Mouse (Mus musculus): ENCODE data around the gene Phyh.
A peak's percentile ranks its signal among the peaks of the same experiment; 100 is the strongest.

Phyh gene

DNA sequence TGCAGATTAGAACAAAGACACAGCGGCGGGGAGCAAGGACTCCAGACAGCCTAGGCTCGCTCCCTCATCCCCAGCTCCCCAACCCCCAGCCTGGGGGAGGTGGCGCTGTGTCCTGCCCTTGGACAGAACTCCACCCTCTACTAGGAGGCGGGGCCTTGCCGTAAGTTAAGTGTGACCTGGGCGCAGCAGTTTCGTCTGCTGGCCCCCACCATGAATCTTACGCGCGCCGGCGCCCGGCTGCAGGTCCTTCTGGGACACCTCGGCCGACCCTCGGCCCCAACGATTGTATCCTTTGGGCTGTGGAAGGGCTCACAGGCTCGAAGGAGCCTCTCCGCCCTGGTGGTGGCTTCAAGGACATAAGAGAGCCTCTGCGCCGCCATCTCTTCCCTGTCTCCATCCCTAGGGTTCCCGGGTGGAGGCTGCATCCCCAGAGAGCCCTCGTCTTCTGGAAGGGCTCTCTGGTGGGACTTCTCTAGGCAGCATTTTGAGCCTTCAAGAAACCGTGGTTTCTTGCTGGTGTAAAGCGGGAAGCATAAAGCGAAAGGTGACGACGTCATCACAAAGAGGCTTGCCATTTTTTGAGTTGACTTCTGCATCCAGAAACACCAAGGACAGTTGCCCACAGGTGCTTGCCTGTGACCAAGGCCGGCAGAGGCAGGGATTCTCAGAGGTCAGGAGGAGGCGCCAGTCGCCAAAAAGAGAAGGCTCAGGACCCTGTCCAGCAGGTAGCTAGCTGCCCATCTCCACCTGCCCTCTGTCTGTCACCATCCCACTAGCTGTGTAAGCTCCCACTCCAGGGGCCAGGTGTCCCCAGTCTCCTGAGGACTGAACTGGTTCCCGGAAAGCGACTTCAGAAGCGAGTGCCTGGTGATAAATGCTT, at the start of gene Phyh:
Gene Phyh (plus strand): TSS at position 160 of the 880 bp plus-strand sequence.
- DNase-seq (ENCODE audit: low spot score in 2 of 2): peak; percentile 67 to 76

DNA sequence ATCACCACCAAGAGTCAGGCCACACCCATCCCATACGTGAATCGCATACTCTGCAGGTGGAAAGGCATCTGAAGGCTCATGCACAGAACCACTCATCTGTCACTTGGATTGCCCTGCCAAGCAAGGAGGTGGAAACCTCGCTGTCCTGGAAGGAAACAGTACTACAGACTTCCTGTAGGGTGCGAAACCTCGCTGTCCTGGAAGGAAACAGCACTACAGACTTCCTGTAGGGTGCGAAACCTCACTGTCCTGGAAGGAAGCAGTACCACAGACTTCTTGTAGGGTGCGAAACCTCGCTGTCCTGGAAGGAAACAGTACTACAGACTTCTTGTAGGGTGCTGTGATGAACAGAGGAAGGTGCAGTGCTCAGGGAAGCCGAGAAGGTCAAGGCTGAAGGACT, 46.1 kb upstream of the Phyh start:
- no peak for DNase-seq (ENCODE audit: low spot score in 2 of 2)

DNA sequence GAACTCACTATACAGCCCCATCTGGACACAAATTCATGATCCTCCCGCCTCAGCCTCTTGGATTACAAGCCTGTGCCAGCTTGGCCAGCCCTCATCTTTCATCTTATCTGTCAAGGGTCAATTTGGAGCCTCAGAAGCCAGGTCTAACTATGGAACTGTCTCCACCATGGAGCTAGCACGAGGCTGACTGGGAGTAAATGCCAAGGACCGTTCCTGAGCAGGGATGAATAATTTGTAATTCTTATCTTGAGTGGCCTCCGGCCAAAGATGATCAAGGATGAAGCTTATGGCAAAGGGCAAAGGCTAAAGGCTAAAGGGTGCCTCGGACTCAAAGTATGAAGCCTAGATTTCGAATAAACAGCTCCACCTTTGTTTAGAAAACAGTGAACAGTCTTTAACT, 45.5 kb upstream of the Phyh start:
- no peak for DNase-seq (ENCODE audit: low spot score in 2 of 2)

- DNase-seq (ENCODE audit: low spot score in 2 of 2): no peak
These were observed 43.7 kb upstream of the Phyh start for GRCm38 (mm10) chr2:4875090-4875489.

GRCm38 (mm10) chr2:4876131-4876530, 42.7 kb upstream of the Phyh start:
- DNase-seq (ENCODE audit: low spot score in 2 of 2): no peak

DNA sequence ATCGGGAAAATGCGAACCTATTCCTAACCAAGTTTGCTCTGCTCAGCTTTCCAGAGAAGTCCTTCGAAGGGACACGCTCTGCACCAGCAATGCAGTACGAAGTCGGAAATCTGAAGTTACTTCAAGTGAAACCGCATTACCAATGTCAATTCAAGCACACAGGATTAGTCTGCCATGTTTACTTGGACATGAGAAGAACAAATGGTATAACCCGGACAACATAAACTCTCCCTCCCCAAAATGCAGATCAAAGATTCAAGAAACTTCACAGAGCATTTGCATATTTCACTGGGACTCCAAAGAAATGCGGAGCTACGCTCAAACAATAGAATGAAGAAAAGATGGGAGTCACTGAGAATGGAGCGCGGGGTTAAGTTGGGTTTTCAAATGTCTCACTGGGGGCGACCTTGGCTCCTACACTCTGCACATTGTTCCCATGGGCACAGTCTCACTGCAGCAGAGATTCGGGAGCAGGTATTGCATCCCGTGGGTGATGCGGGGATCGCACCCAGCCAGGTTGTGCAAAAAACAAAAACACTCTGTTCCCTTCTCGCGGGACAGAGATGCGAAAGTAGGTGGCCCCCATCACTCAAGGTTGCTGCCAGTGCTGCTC, 38.0 kb upstream of the Phyh start:
- DNase-seq (ENCODE audit: low spot score in 2 of 2): peak; percentile 31 to 38

DNA sequence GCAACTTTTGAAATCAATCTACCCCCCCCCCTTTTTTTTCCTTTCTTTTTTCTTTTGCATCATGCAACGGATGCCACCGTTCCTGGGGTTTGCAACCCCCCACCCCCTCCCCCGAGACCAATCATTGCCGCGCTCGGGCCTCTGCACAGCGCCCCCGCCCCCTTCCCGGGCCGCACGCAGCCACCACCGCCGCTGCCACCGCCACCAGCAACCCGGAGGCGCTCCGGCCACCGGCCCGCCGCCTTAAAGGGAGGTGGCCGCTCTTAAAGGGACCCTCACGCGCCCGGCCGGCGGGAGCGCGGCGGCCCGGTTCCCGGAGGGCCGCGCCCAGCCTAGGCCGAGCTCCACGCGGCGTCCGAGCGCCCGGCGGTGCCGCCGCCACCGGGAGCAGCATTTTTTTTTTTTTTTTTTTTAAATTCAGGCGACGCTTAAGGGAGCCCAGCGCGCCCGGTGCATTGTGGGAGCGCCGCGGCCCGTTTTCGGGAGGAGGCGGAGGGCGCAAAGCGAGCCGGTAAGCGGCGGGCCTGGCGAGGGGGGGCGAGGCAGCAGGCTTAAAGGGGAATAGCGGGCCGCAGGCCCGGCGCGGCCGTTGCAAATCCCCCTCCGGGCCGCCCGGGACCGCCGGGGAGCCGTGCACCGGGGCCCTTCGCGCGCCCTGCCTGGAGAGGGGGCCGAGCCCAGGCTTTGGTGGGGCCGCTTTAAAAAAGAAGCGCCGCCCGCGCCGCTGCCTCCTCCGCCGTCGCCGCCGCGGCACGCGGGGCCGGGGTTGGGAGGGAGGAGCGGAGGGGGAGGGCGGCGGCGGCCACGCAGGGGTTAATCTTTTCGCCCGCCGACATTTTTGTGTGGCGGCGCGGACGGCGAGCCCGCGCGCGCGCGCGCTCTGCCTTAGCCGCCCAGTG, 37.2 kb upstream of the Phyh start, which contains the start of gene Sephs1:
Gene Sephs1 (plus strand): TSS at position 215 of the 899 bp plus-strand sequence.
- peak; percentile 70 to 82 for DNase-seq (ENCODE audit: low spot score in 2 of 2)

DNA sequence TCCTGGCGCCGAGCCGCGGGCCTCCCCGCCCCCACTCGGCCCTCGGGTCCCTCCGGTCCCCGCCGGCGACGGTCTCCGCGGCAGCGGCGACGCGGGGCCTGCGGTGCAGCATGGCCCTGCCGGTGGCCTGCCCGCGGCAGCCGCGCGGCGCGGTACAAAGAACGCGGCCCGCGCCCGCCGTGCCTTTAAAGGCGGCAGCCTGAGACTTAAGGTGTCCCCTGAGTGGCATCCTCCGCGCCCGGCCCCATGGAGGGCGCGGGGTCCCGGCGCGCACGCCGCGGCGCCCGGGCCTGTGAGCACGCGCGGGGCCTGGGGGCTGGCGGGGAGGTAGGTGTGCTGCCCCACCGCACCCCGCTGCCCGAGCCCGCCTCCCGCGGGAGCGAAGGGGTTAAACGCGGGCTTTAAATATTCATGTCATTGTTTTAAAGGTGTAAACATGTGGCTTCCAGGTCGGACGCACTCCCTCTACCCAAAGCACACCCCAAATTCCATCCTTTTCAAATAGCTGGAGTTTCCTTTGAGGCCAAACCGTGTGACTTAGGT, 36.5 kb upstream of the Phyh start:
- peak; percentile 50 to 68 for DNase-seq (ENCODE audit: low spot score in 2 of 2)

GRCm38 (mm10) chr2:4883009-4883704, 35.7 kb upstream of the Phyh start:
- no peak for DNase-seq (ENCODE audit: low spot score in 2 of 2)

DNA sequence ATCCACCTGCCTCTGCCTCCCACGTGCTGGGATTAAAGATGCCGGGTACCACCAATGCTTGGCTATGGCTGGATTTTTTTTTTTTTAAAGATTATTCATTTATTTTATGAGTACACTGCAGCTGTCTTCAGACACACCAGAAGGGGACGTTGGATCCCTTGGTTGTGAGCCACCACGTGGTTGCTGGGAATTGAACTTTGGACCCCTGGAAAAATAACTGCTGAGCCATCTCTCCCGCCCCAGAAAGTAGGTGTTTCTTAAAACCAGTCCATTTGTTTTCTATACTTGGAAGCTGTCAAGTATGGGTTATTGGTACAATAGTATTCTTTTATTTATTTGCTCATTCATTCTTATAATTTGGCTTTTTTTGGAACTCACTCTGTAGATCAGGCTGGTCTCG, 31.9 kb upstream of the Phyh start:
- DNase-seq (ENCODE audit: low spot score in 2 of 2): no peak

DNA sequence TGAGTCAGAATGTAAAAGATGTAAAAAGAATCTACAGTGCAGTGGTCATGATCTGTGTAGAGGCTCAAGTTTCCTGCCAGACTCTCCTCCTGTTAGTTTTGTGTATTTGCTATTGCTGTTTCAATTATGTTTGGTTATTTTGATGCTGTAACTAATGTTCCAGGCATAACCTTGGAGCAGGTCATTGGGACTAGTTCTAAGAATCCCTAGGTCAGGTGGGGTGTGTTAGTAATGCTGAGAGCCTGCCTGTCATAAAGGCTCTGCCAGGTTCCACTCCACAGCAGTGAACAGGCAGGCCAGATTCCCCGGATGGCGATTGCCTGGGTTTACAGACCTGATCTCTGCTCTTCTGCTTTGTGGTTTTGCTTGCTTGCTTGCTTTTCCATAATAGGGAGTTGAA, 23.2 kb upstream of the Phyh start:
- DNase-seq (ENCODE audit: low spot score in 2 of 2): no peak

- DNase-seq (ENCODE audit: low spot score in 2 of 2): no peak
These were observed 21.8 kb upstream of the Phyh start for GRCm38 (mm10) chr2:4896970-4897369.

DNA sequence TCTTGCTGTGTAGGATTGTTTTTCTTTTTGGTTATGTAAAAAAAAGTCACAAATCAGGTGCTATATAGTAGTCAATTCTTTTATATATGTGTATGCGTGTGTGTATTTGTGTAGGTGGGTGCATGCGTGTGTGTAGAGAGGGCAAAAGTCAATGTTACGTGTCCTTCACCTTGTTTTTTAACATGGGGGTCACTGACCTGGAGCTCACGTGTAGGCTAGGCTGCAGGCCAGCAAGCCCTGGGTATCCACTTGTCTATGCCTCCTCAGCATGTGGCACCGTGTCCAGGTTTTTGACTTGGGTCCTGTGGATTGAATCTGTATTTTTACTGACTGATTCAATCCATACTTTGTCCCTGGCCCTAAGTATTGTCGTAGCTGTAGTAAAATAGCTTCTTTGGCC, 18.2 kb upstream of the Phyh start:
- DNase-seq (ENCODE audit: low spot score in 2 of 2): no peak

GRCm38 (mm10) chr2:4902346-4902745, 16.5 kb upstream of the Phyh start:
- no peak for DNase-seq (ENCODE audit: low spot score in 2 of 2)

- DNase-seq (ENCODE audit: low spot score in 2 of 2): no peak
These were observed 11.7 kb upstream of the Phyh start for GRCm38 (mm10) chr2:4907120-4907519.

DNA sequence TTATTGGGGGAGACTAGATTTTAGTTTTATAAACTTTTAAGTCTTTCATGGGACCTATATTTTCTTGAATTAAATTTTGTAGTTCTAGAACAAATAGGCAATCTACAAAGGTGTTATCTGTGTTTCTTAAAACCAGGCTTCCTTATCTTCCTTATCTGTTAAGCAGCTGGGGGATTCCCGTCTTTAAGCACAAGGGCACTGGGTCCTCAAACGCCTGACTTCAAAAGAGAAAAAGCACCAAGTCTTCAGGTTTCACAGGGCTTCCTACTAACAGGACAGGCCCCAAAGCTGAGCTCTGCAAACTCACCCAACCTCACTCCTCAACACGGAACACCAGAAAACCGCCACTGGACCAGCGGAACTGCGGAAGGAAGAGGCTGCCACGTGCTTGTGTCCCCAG, 10.9 kb upstream of the Phyh start:
- no peak for DNase-seq (ENCODE audit: low spot score in 2 of 2)

- DNase-seq (ENCODE audit: low spot score in 2 of 2): no peak
These were observed 10.0 kb upstream of the Phyh start for GRCm38 (mm10) chr2:4908771-4909315.

DNA sequence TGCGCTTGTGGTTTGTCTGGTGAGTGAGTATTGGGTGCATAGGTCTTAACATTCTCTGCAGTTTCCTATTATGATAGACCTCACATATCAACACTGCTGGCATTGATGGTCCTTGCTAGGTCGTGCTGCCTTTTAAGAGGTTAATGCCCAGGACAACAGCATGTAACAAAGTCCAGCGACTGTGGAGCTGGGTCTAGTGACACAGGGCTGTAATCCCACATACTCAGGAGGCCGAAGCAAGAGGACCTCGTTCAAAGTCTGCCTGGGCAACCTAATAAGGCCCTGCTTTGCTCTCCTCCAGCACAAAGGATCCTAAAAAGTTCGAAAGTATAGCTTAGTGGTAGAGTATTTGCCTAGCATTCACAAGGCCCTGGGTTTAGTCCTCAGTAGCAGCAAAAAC, 8.9 kb upstream of the Phyh start:
- no peak for DNase-seq (ENCODE audit: low spot score in 2 of 2)

DNA sequence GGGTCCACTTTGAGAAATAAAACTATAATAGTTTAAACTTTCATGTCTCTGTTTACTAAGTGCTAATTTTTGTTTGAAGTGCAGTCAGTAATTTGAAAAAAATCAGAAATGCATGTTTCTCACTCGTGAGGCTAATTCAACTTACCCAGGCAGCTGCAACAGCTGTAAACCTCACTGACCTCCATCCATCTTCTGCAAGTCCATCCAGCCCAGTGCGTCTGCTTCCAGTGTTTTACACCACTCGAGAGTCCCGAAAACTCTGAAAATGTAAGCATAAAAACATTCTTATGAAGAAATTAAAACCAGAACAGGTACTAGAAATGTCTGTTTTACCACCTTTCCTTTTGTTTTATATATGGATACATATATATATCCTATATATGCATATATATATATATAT, 8.3 kb upstream of the Phyh start:
- DNase-seq (ENCODE audit: low spot score in 2 of 2): no peak

DNA sequence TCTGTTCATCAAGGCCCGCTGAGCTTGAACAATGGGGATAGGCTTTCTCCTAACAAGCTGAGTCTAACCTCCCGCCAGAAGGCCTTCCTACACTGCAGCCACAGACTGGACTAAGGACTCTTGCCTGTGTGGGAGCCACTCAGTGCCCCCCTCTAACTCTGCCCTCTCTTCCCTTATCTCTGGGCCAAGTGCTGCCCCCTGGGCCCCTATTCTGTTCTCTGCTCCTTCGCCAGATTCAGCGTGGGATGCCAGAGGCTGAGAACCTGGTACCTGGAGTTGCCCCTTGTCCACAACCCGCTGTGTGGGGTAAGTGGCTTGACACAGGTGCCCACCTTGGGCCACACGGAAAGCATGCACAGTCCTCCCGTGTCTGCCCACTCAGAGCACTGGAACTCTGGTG, 4.9 kb upstream of the Phyh start:
- no peak for DNase-seq (ENCODE audit: low spot score in 2 of 2)

- no peak for DNase-seq (ENCODE audit: low spot score in 2 of 2)
These were observed 2.8 kb upstream of the Phyh start for GRCm38 (mm10) chr2:4916037-4916436.

Data from frontal cortex, postnatal 10 days (tissue).